Comparison of ENCODE assay signal across 8 mouse cellular contexts in genomic region chr19:53903507-53904321, GRCm38 (mm10). TPM values are rescaled to one million over a fixed set of nuclear protein-coding genes. Genes with fewer than 3 reads are reported as not detected.
DNase-seq lines count a peak whose midpoint lies in the region; ATAC-seq and TF ChIP-seq lines count a peak whose summit lies in the region.

No protein-coding gene starts in this region.

- no peak for DNase-seq in G1E (ENCODE audit: low spot score)
- DNase-seq in heart, postnatal 4 days = peak; percentile 59
- peak; percentile 39 to 52 for DNase-seq in layer of hippocampus, adult 8-10 months (ENCODE audit: low spot score in 2 of 2)
- DNase-seq in thymus, postnatal 25 days = peak; percentile 76

- H3K4me2 ChIP-seq in forebrain, embryonic 16.5 days (ENCODE audit: low read length) = peak overlapping the region; percentile 75
- H3K4me2 ChIP-seq in lung, embryonic 15.5 days = peak overlapping the region; percentile 75

- H3K9ac ChIP-seq in forebrain, embryonic 16.5 days (replicated peaks; ENCODE audit: low read depth, low read length) = peak overlapping the region; percentile 94
- peak overlapping the region; percentile 80 for H3K9ac ChIP-seq in lung, embryonic 15.5 days

- H3K27me3 ChIP-seq in G1E (ENCODE audit: insufficient read depth, low read length) = no peaks in the 10 kb centered on the region
- no peaks in the 10 kb centered on the region for H3K27me3 ChIP-seq in forebrain, embryonic 16.5 days (replicated peaks; ENCODE audit: control insufficient read depth, insufficient read depth, low read length)
- H3K27me3 ChIP-seq in lung, embryonic 15.5 days = no peaks in the 10 kb centered on the region

- no peaks in the 10 kb centered on the region for H3K9me3 ChIP-seq in G1E (replicated peaks)
- no peaks in the 10 kb centered on the region for H3K9me3 ChIP-seq in forebrain, embryonic 16.5 days (ENCODE audit: control insufficient read depth, low read length)
- no peaks in the 10 kb centered on the region for H3K9me3 ChIP-seq in lung, embryonic 15.5 days

- peak overlapping the region; percentile 98 for H3K4me3 ChIP-seq in G1E (ENCODE audit: low read depth, low read length)
- peak overlapping the region; percentile 97 for H3K4me3 ChIP-seq in forebrain, embryonic 16.5 days (replicated peaks; ENCODE audit: low read length)
- peak overlapping the region; percentile 86 for H3K4me3 ChIP-seq in lung, embryonic 15.5 days
- peak overlapping the region; percentile 98 for H3K4me3 ChIP-seq in olfactory bulb, adult 2 months (ENCODE audit: insufficient read depth, low read depth, low read length)

- H3K4me1 ChIP-seq in G1E (ENCODE audit: insufficient read depth, low read depth, low read length) = peaks cover 52% of the 10 kb centered on the region
- peaks cover 13% of the 10 kb centered on the region for H3K4me1 ChIP-seq in forebrain, embryonic 16.5 days (replicated peaks; ENCODE audit: control insufficient read depth, insufficient read depth, low read length)
- H3K4me1 ChIP-seq in lung, embryonic 15.5 days = peaks cover 26% of the 10 kb centered on the region
- H3K4me1 ChIP-seq in olfactory bulb, adult 2 months (ENCODE audit: control insufficient read depth, insufficient read depth, low read length) = peaks cover 13% of the 10 kb centered on the region

- H3K27ac ChIP-seq in forebrain, embryonic 16.5 days (ENCODE audit: low read length) = peak overlapping the region; percentile 92
- peak overlapping the region; percentile 95 for H3K27ac ChIP-seq in lung, embryonic 15.5 days
- peak overlapping the region; percentile 85 for H3K27ac ChIP-seq in olfactory bulb, adult 2 months (ENCODE audit: insufficient read depth, low read depth, low read length)

- TF ChIP-seq POLR2A in olfactory bulb, adult 2 months (IDR thresholded peaks at IDR 0.05; ENCODE audit: insufficient read depth, low read depth, low read length) = no peak

- WGBS in forebrain, embryonic 16.5 days = 1% methylated on average over 63 of the region's 83 CpGs
- under 1% methylated on average over 51 of the region's 83 CpGs for WGBS in lung, embryonic 15.5 days
- under 1% methylated on average over 77 of the region's 83 CpGs for WGBS in olfactory bulb, adult 2 months

- TF ChIP-seq CTCF in G1E (IDR thresholded peaks at IDR 0.05; ENCODE audit: low read depth, low read length) = no peak
- no peak for TF ChIP-seq CTCF in olfactory bulb, adult 2 months (IDR thresholded peaks at IDR 0.05; ENCODE audit: insufficient read depth, low read depth, low read length)

- peaks cover 17% of the 10 kb centered on the region for H3K36me3 ChIP-seq in G1E (replicated peaks)
- no peaks in the 10 kb centered on the region for H3K36me3 ChIP-seq in forebrain, embryonic 16.5 days (ENCODE audit: control insufficient read depth, insufficient read depth)
- peaks cover 3% of the 10 kb centered on the region; the same call in 1 of the 2 replicates for H3K36me3 ChIP-seq in lung, embryonic 15.5 days

- ATAC-seq in G1E (ENCODE audit: extremely low read depth, insufficient number of reproducible peaks, low FRiP score, poor library complexity, severe bottlenecking) = no peak
- ATAC-seq in cerebellum, adult (ENCODE audit: insufficient number of reproducible peaks, low FRiP score, low TSS enrichment) = peak; percentile 24
- ATAC-seq in forebrain, embryonic 16.5 days = peak; percentile 76
- ATAC-seq in lung, embryonic 15.5 days (ENCODE audit: borderline replicate concordance, extremely low read depth, low FRiP score, low TSS enrichment) = peak; percentile 62

RNA-seq across cellular contexts. Expression of gene Pdcd4, which starts 11.7 kb away (rescaled TPM):
- total RNA-seq in G1E (2014; fragmentation: Nextera tagmentation) (216 and 255 TPM in 2 replicates), G1E (2017) (176 and 270 TPM in 2 replicates)
- 71.6 and 93.3 TPM in 2 replicates for polyA plus RNA-seq in G1E (2012)
- polyA plus RNA-seq in forebrain, embryonic 16.5 days (2015; fragmentation: Nextera tagmentation; extraction: Ambion mirVana) = 76.7 and 90.8 TPM in 2 replicates
- total RNA-seq in heart, postnatal 4 days (2021) = 10 to 100 TPM; 19.9 to 22.3 TPM
- total RNA-seq in layer of hippocampus, adult 8-10 months (2022) = 100 to 1,000 TPM; 101 to 108 (median 106) TPM
- 87.7 and 89.7 TPM in 2 replicates for polyA plus RNA-seq in lung, embryonic 15.5 days (2015; fragmentation: Nextera tagmentation; extraction: Ambion mirVana)
- polyA plus RNA-seq in olfactory bulb, adult 2 months (2012; ENCODE audit: insufficient read depth, insufficient read length, low replicate concordance, missing spikeins) = not detected in 2 replicates

RNA-seq across cellular contexts. Expression of gene Shoc2, which starts 40.4 kb away (rescaled TPM):
- total RNA-seq in G1E (2014; fragmentation: Nextera tagmentation) = 127 and 130 TPM in 2 replicates
- total RNA-seq in G1E (2017) = 123 and 124 TPM in 2 replicates
- polyA plus RNA-seq in G1E (2012) = 3.2 and 4.3 TPM in 2 replicates
- 58.8 and 65.1 TPM in 2 replicates for polyA plus RNA-seq in forebrain, embryonic 16.5 days (2015; fragmentation: Nextera tagmentation; extraction: Ambion mirVana)
- 10 to 100 TPM; 37.3 to 39.6 TPM for total RNA-seq in heart, postnatal 4 days (2021)
- 10 to 100 TPM; 46.4 to 55.0 (median 50.5) TPM for total RNA-seq in layer of hippocampus, adult 8-10 months (2022)
- polyA plus RNA-seq in lung, embryonic 15.5 days (2015; fragmentation: Nextera tagmentation; extraction: Ambion mirVana) = 41.6 and 43.6 TPM in 2 replicates
- polyA plus RNA-seq in olfactory bulb, adult 2 months (2012; ENCODE audit: insufficient read depth, insufficient read length, low replicate concordance, missing spikeins) = not detected in 2 replicates

RNA-seq across cellular contexts. Expression of gene Bbip1, which starts 40.7 kb away (rescaled TPM):
- total RNA-seq in G1E (2014; fragmentation: Nextera tagmentation) = 56.2 and 69.1 TPM in 2 replicates
- 65.2 and 75.7 TPM in 2 replicates for total RNA-seq in G1E (2017)
- 4.5 and 5.7 TPM in 2 replicates for polyA plus RNA-seq in G1E (2012)
- 148 and 151 TPM in 2 replicates for polyA plus RNA-seq in forebrain, embryonic 16.5 days (2015; fragmentation: Nextera tagmentation; extraction: Ambion mirVana)
- total RNA-seq in heart, postnatal 4 days (2021) = 10 to 100 TPM; 36.5 to 40.3 TPM
- 10 to 100 TPM; 46.0 to 51.1 (median 49.1) TPM for total RNA-seq in layer of hippocampus, adult 8-10 months (2022)
- 58.0 and 58.9 TPM in 2 replicates for polyA plus RNA-seq in lung, embryonic 15.5 days (2015; fragmentation: Nextera tagmentation; extraction: Ambion mirVana)
- not detected in 2 replicates for polyA plus RNA-seq in olfactory bulb, adult 2 months (2012; ENCODE audit: insufficient read depth, insufficient read length, low replicate concordance, missing spikeins)
